Mouse (Mus musculus): ENCODE measurements at regions not wholly inside any gene's neighbourhood (a gene's known extent, or its start where the extent isn't known, plus 50 kb on each side); places are given as distances from the start of the nearest gene placed in this dataset.
A peak's percentile ranks its signal among the peaks of the same experiment; 100 is the strongest.

DNA sequence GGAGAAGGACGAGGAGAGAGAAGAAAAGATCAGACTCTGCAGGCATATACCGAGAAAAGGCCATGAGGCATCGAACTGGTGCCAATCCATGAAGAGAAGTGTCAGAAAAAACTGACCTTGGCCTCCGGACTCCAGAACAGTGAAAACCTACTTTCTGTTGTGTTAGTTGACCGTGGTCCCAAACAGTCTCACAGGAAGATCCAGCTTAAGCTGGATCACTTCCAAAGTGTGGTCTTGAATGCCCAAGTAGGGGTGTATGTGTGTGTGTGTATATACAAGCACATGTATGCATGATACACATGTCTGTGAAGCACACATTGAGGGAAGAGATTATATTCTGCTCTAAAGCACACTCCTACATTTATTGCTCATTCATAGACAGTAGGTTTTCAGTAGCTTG lies 93.3 kb upstream of the Ankrd55 start:
- TF ChIP-seq HCFC1 (IDR thresholded peaks at IDR 0.05; ENCODE audit: borderline replicate concordance, insufficient read depth, low read length) (no peak), ZNF384 (IDR thresholded peaks at IDR 0.05; ENCODE audit: low read depth, low read length) (no peak), MAFK (IDR thresholded peaks at IDR 0.05; ENCODE audit: insufficient read depth, low read depth, low read length) (no peak), CHD2 (IDR thresholded peaks at IDR 0.05; ENCODE audit: low read depth, low read length) (no peak), ZC3H11A (IDR thresholded peaks at IDR 0.05; ENCODE audit: borderline replicate concordance, low read depth, low read length) (no peak)
- H3K36me3 ChIP-seq (ENCODE audit: control insufficient read depth, insufficient read depth, low read length, poor library complexity, severe bottlenecking): no peaks in the 10 kb centered on the region
- H3K4me1 ChIP-seq (ENCODE audit: control insufficient read depth in 2 of 2, insufficient read depth in 2 of 2, low read length in 2 of 2, poor library complexity in 1 of 2): no peaks in the 10 kb centered on the region
- no peak overlapping the region for H3K9ac ChIP-seq (ENCODE audit: insufficient read depth, low read depth, low read length, poor library complexity, severe bottlenecking)
- no peaks in the 10 kb centered on the region for H3K9me3 ChIP-seq (ENCODE audit: control insufficient read depth, insufficient read depth, low read depth, low read length)
- no peak overlapping the region for H3K4me3 ChIP-seq (ENCODE audit: insufficient read depth in 1 of 2, low read depth in 1 of 2, low read length in 2 of 2, poor library complexity in 1 of 2, severe bottlenecking in 1 of 2)
- no peak for DNase-seq (ENCODE audit: low read depth, low spot score)
- H3K27ac ChIP-seq (ENCODE audit: insufficient read depth, low read depth, low read length, poor library complexity, severe bottlenecking): no peak overlapping the region
- in situ Hi-C loops (cut with MboI; ENCODE audit: low sequenced_read_pairs in 2 of 2, unreplicated experiment in 2 of 2): no loop called here

DNA sequence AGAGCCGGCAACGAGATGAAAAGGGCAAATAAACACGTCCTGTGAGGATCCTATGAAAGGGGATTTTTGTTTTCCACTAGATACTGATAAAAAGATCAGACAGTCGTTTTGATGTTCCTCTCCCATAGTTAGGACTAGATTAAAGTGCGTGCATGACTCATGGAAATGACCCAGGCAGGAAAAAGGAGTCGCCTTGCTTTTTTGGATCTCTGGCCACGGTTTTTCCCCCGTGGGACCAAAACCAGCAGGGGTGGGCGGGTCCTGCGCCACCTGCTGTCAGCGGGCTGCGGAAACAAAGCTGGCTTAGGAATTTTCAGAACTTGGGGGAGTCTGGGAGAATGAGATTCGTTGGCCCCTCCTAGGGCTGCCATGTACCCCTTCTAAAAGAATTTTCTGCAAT lies 91.5 kb upstream of the Ankrd55 start:
- no peak for DNase-seq (ENCODE audit: low read depth, low spot score)
- H3K9me3 ChIP-seq (ENCODE audit: control insufficient read depth, insufficient read depth, low read depth, low read length): no peaks in the 10 kb centered on the region
- H3K4me1 ChIP-seq (ENCODE audit: control insufficient read depth in 2 of 2, insufficient read depth in 2 of 2, low read length in 2 of 2, poor library complexity in 1 of 2): no peaks in the 10 kb centered on the region
- H3K36me3 ChIP-seq (ENCODE audit: control insufficient read depth, insufficient read depth, low read length, poor library complexity, severe bottlenecking): no peaks in the 10 kb centered on the region
- no peak overlapping the region for H3K27ac ChIP-seq (ENCODE audit: insufficient read depth, low read depth, low read length, poor library complexity, severe bottlenecking)
- TF ChIP-seq HCFC1 (IDR thresholded peaks at IDR 0.05; ENCODE audit: borderline replicate concordance, insufficient read depth, low read length) (no peak), CHD2 (IDR thresholded peaks at IDR 0.05; ENCODE audit: low read depth, low read length) (no peak), ZNF384 (IDR thresholded peaks at IDR 0.05; ENCODE audit: low read depth, low read length) (no peak), ZC3H11A (IDR thresholded peaks at IDR 0.05; ENCODE audit: borderline replicate concordance, low read depth, low read length) (no peak), MAFK (IDR thresholded peaks at IDR 0.05; ENCODE audit: insufficient read depth, low read depth, low read length) (no peak)
- H3K4me3 ChIP-seq (ENCODE audit: insufficient read depth in 1 of 2, low read depth in 1 of 2, low read length in 2 of 2, poor library complexity in 1 of 2, severe bottlenecking in 1 of 2): peak overlapping the region in 1 of 2 experiments; percentile 34; a peak in 1 of 4 replicates
- H3K9ac ChIP-seq (ENCODE audit: insufficient read depth, low read depth, low read length, poor library complexity, severe bottlenecking): no peak overlapping the region
- in situ Hi-C loops (cut with MboI; ENCODE audit: low sequenced_read_pairs in 2 of 2, unreplicated experiment in 2 of 2): no loop called here

DNA sequence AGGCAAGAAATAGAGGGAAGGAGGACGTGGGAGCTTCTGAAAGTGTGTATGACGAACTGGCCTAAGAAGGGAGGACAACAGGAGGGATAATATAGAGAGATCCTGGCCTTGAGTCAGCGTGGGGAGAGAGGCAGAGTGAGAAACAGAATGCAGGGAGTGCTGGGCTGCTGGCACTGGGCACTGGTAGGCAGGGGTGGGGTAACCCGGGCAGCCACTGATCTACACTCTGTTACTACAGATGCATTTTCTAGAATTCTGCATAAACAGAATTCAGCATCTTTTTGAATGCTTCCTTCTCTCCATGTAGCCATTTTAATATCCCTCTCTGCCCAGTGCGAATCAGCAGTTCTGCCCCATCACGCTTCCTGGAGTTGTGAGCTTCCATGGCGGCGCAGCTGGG lies 84.5 kb upstream of the Ankrd55 start:
- H3K27ac ChIP-seq (ENCODE audit: insufficient read depth, low read depth, low read length, poor library complexity, severe bottlenecking): no peak overlapping the region
- no peaks in the 10 kb centered on the region for H3K4me1 ChIP-seq (ENCODE audit: control insufficient read depth in 2 of 2, insufficient read depth in 2 of 2, low read length in 2 of 2, poor library complexity in 1 of 2)
- no peaks in the 10 kb centered on the region for H3K9me3 ChIP-seq (ENCODE audit: control insufficient read depth, insufficient read depth, low read depth, low read length)
- no peak overlapping the region for H3K4me3 ChIP-seq (ENCODE audit: insufficient read depth in 1 of 2, low read depth in 1 of 2, low read length in 2 of 2, poor library complexity in 1 of 2, severe bottlenecking in 1 of 2)
- H3K36me3 ChIP-seq (ENCODE audit: control insufficient read depth, insufficient read depth, low read length, poor library complexity, severe bottlenecking): no peaks in the 10 kb centered on the region
- no peak for TF ChIP-seq HCFC1 (IDR thresholded peaks at IDR 0.05; ENCODE audit: borderline replicate concordance, insufficient read depth, low read length)
- no peak for TF ChIP-seq CHD2 (IDR thresholded peaks at IDR 0.05; ENCODE audit: low read depth, low read length)
- no peak for TF ChIP-seq MAFK (IDR thresholded peaks at IDR 0.05; ENCODE audit: insufficient read depth, low read depth, low read length)
- TF ChIP-seq ZC3H11A (IDR thresholded peaks at IDR 0.05; ENCODE audit: borderline replicate concordance, low read depth, low read length): no peak
- no peak for TF ChIP-seq ZNF384 (IDR thresholded peaks at IDR 0.05; ENCODE audit: low read depth, low read length)
- in situ Hi-C loops (cut with MboI; ENCODE audit: low sequenced_read_pairs in 2 of 2, unreplicated experiment in 2 of 2): no loop called here
- no peak for DNase-seq (ENCODE audit: low read depth, low spot score)
- H3K9ac ChIP-seq (ENCODE audit: insufficient read depth, low read depth, low read length, poor library complexity, severe bottlenecking): no peak overlapping the region

DNA sequence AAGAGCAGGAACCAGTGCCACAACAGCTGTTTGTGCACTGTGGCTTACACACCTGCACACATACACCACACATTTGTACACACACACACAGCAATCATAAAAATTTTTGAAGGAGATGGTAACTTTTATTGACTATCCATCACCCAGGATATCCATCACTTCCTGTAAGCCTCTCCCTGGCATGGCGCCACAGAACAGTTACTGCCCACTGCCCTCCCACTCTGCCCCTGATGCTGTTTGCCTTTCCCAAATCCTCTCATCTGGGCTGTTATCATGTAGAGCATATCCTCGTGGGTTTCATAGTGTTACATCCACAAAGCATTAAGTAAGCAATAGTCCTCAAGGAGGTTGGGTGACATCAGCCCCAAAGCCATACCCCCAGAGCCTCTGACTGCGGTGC lies 84.0 kb upstream of the Ankrd55 start:
- no peak overlapping the region for H3K4me3 ChIP-seq (ENCODE audit: insufficient read depth in 1 of 2, low read depth in 1 of 2, low read length in 2 of 2, poor library complexity in 1 of 2, severe bottlenecking in 1 of 2)

DNA sequence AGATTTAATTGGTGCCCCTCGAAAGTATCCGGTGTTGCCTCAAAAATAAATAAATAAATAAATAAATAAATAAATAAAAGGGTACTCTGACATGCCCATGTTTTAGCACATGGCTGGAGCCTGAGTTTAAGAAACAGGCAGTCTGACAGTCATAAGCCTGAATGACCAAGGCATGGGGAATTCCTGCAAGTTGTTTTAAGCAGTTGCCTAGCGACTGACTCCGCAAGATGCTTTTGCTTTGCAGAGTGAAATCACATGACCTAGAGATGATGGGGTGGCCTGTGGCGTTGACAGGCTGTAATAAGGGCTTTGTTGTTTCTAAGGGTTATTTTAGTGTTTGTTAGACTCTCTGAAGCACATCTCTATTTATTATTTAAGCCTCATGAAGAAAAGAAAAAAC lies 83.4 kb upstream of the Ankrd55 start:
- no peaks in the 10 kb centered on the region for H3K4me1 ChIP-seq (ENCODE audit: control insufficient read depth in 2 of 2, insufficient read depth in 2 of 2, low read length in 2 of 2, poor library complexity in 1 of 2)
- no peak for DNase-seq (ENCODE audit: low read depth, low spot score)
- H3K27ac ChIP-seq (ENCODE audit: insufficient read depth, low read depth, low read length, poor library complexity, severe bottlenecking): no peak overlapping the region
- no peak overlapping the region for H3K4me3 ChIP-seq (ENCODE audit: insufficient read depth in 1 of 2, low read depth in 1 of 2, low read length in 2 of 2, poor library complexity in 1 of 2, severe bottlenecking in 1 of 2)
- in situ Hi-C loops (cut with MboI; ENCODE audit: low sequenced_read_pairs in 2 of 2, unreplicated experiment in 2 of 2): no loop called here
- no peaks in the 10 kb centered on the region for H3K9me3 ChIP-seq (ENCODE audit: control insufficient read depth, insufficient read depth, low read depth, low read length)
- H3K9ac ChIP-seq (ENCODE audit: insufficient read depth, low read depth, low read length, poor library complexity, severe bottlenecking): no peak overlapping the region
- no peak for TF ChIP-seq MAFK (IDR thresholded peaks at IDR 0.05; ENCODE audit: insufficient read depth, low read depth, low read length)
- no peak for TF ChIP-seq CHD2 (IDR thresholded peaks at IDR 0.05; ENCODE audit: low read depth, low read length)
- TF ChIP-seq ZC3H11A (IDR thresholded peaks at IDR 0.05; ENCODE audit: borderline replicate concordance, low read depth, low read length): no peak
- TF ChIP-seq HCFC1 (IDR thresholded peaks at IDR 0.05; ENCODE audit: borderline replicate concordance, insufficient read depth, low read length): no peak
- TF ChIP-seq ZNF384 (IDR thresholded peaks at IDR 0.05; ENCODE audit: low read depth, low read length): no peak
- H3K36me3 ChIP-seq (ENCODE audit: control insufficient read depth, insufficient read depth, low read length, poor library complexity, severe bottlenecking): no peaks in the 10 kb centered on the region

More for the DNA sequence above, 84.0 kb upstream of the Ankrd55 start:
- Histone ChIP-seq H3K9ac (ENCODE audit: insufficient read depth, low read depth, low read length, poor library complexity, severe bottlenecking) (no peak overlapping the region), H3K9me3 (ENCODE audit: control insufficient read depth, insufficient read depth, low read depth, low read length) (no peaks in the 10 kb centered on the region), H3K4me1 (ENCODE audit: control insufficient read depth in 2 of 2, insufficient read depth in 2 of 2, low read length in 2 of 2, poor library complexity in 1 of 2) (no peaks in the 10 kb centered on the region), H3K27ac (ENCODE audit: insufficient read depth, low read depth, low read length, poor library complexity, severe bottlenecking) (no peak overlapping the region), H3K36me3 (ENCODE audit: control insufficient read depth, insufficient read depth, low read length, poor library complexity, severe bottlenecking) (no peaks in the 10 kb centered on the region)
- in situ Hi-C loops (cut with MboI; ENCODE audit: low sequenced_read_pairs in 2 of 2, unreplicated experiment in 2 of 2): no loop called here
- DNase-seq (ENCODE audit: low read depth, low spot score): no peak
- TF ChIP-seq ZNF384 (IDR thresholded peaks at IDR 0.05; ENCODE audit: low read depth, low read length): no peak
- TF ChIP-seq HCFC1 (IDR thresholded peaks at IDR 0.05; ENCODE audit: borderline replicate concordance, insufficient read depth, low read length): no peak
- no peak for TF ChIP-seq ZC3H11A (IDR thresholded peaks at IDR 0.05; ENCODE audit: borderline replicate concordance, low read depth, low read length)
- no peak for TF ChIP-seq CHD2 (IDR thresholded peaks at IDR 0.05; ENCODE audit: low read depth, low read length)
- TF ChIP-seq MAFK (IDR thresholded peaks at IDR 0.05; ENCODE audit: insufficient read depth, low read depth, low read length): no peak

All from ES-E14 (cell line).